Mouse (Mus musculus) heart, adult 2 months (tissue): Measurements from ENCODE around the gene Washc2. TPM values are rescaled to one million over a fixed set of nuclear protein-coding genes. Genes with fewer than 3 reads are reported as not detected.

Experiments
- DNase-seq, 2 experiments: peaks; one replicate each; pipeline ENCODE4 v3.0.0; 2021
- H3K27ac ChIP-seq: fragments of 200-600 bp; 2 replicates; pipeline ENCODE4 v1.8.1; 2022
- H3K27me3 ChIP-seq: fragments of 200-500 bp; 2 replicates; pipeline ENCODE4 v1.6.1; 2012; ENCODE audit warnings: mild to moderate bottlenecking, low read length, inconsistent platforms, mixed read lengths; ENCODE audit not compliant: control insufficient read depth, insufficient read depth
- H3K36me3 ChIP-seq: fragments of 200-500 bp; 2 replicates; pipeline ENCODE4 v1.6.1; 2012; ENCODE audit warnings: low read length, inconsistent platforms; ENCODE audit not compliant: control insufficient read depth, insufficient read depth
- H3K4me1 ChIP-seq: fragments of 200-500 bp; 2 replicates; pipeline ENCODE4 v1.6.1; 2011; ENCODE audit warnings: low read length; ENCODE audit not compliant: control insufficient read depth, insufficient read depth
- H3K4me3 ChIP-seq: fragments of 200-600 bp; 2 replicates; pipeline ENCODE4 v1.8.1; 2022
- H3K79me2 ChIP-seq: fragments of 200-500 bp; replicated peaks from 2 replicates; pipeline ENCODE4 v1.6.1; 2012; ENCODE audit warnings: mild to moderate bottlenecking, inconsistent platforms, low read length, moderate library complexity, mixed read lengths; ENCODE audit not compliant: control insufficient read depth, insufficient read depth
- H3K9ac ChIP-seq: fragments of 200-500 bp; 2 replicates; pipeline ENCODE4 v1.6.1; 2012; ENCODE audit warnings: low read depth, mild to moderate bottlenecking, control low read depth, inconsistent platforms, low read length, mixed read lengths
- CTCF ChIP-seq: fragments of 200-600 bp; IDR thresholded peaks from 2 replicates; pipeline ENCODE4 v1.8.1; 2022; ENCODE audit warnings: antibody characterized with exemption, mild to moderate bottlenecking, moderate library complexity
- EP300 ChIP-seq: fragments of 200-500 bp; IDR thresholded peaks from 2 replicates; pipeline ENCODE4 v1.6.1; 2011; ENCODE audit warnings: low read depth, low read length, control low read depth; ENCODE audit not compliant: insufficient read depth
- POLR2A ChIP-seq: fragments of 200-500 bp; IDR thresholded peaks from 2 replicates; pipeline ENCODE4 v1.6.1; 2011; ENCODE audit warnings: mild to moderate bottlenecking, low read depth, low read length, control low read depth; ENCODE audit not compliant: insufficient read depth
- WGBS: fragments of 180-500 bp; shearing (Covaris S2); methylation state at CpG from one replicate; pipeline ENCODE4 v1.1.7; 2018; 5-methylcytosine and 5-hydroxymethylcytosine counted together
- intact Hi-C: fragments of 180-260 bp; cut with DNase I; formaldehyde crosslinking; loops from one replicate; pipeline ENCODE4 v1.15.1; 2025
- polyA plus RNA-seq: library from polyadenylated mRNA; depleted of rRNA; stranded (reverse); fragments of >200 nt; gene quantifications from 2 replicates; pipeline ENCODE4 v1.2.3, GENCODE M21; 2012
- total RNA-seq, 2 experiments: library from RNA; stranded (reverse); gene quantifications; 2 replicates each; pipeline ENCODE4 v1.2.3; 2021

The Washc2 gene
- total and polyA plus RNA-seq, 3 experiments: 17.7 to 24.5 (median 18.1) TPM

- Histone ChIP-seq H3K27ac (peak overlapping the region; percentile 40), H3K79me2 (peaks cover 5% of the 10 kb centered on the region), H3K4me1 (peaks cover 2% of the 10 kb centered on the region), H3K36me3 (peaks cover 20% of the 10 kb centered on the region), H3K27me3 (no peaks in the 10 kb centered on the region), H3K9ac (no peak overlapping the region), H3K4me3 (no peak overlapping the region)
- WGBS: 26% methylated on average over 2 of the region's 2 CpGs
- TF ChIP-seq CTCF (no peak), EP300 (no peak), POLR2A (no peak)
- intact Hi-C loops: loop anchor here (5.0 kb wide), 1 partner anchor 49 kb away; no protein-coding TSS in a partner anchor
- DNase-seq: no peak
Observed at GRCm38 (mm10) chr6:116186485-116186884, 21.4 kb upstream of the Washc2 start.

DNA sequence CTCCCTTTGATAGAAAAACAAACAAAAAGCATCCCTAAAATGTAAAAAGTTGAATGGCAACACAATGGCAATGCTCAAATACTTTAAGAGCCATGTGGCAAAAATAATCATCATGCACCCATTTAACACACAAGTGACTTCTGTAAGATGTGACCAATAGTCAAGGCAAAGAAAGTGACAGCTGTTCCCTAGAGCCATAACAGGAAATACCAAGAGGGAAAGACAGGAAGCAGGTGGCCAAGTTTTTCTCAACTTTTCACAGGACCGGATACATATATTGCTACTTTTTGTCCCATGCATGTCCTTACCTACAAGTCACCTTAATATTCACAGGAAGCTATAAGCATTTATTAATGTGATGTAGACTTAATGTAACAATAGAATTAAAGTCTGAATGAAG lies 18.4 kb upstream of the Washc2 start:
- Histone ChIP-seq H3K79me2 (peaks cover 3% of the 10 kb centered on the region; the same call in 1 of the 2 replicates), H3K9ac (no peak overlapping the region), H3K27ac (peak overlapping the region; percentile 29; the same call in 1 of the 2 replicates), H3K4me3 (no peak overlapping the region), H3K4me1 (peaks cover 3% of the 10 kb centered on the region), H3K27me3 (no peaks in the 10 kb centered on the region), H3K36me3 (peaks cover 20% of the 10 kb centered on the region)
- intact Hi-C loops: loop anchor here (5.0 kb wide), 1 partner anchor 52 kb away; no protein-coding TSS in a partner anchor
- WGBS: 20% methylated on average over 1 of the region's 1 CpGs
- no peak for DNase-seq
- TF ChIP-seq EP300: no peak
- TF ChIP-seq CTCF: no peak
- TF ChIP-seq POLR2A: no peak

GRCm38 (mm10) chr6:116192809-116193311 lies 15.0 kb upstream of the Washc2 start:
- no peak for DNase-seq

DNA sequence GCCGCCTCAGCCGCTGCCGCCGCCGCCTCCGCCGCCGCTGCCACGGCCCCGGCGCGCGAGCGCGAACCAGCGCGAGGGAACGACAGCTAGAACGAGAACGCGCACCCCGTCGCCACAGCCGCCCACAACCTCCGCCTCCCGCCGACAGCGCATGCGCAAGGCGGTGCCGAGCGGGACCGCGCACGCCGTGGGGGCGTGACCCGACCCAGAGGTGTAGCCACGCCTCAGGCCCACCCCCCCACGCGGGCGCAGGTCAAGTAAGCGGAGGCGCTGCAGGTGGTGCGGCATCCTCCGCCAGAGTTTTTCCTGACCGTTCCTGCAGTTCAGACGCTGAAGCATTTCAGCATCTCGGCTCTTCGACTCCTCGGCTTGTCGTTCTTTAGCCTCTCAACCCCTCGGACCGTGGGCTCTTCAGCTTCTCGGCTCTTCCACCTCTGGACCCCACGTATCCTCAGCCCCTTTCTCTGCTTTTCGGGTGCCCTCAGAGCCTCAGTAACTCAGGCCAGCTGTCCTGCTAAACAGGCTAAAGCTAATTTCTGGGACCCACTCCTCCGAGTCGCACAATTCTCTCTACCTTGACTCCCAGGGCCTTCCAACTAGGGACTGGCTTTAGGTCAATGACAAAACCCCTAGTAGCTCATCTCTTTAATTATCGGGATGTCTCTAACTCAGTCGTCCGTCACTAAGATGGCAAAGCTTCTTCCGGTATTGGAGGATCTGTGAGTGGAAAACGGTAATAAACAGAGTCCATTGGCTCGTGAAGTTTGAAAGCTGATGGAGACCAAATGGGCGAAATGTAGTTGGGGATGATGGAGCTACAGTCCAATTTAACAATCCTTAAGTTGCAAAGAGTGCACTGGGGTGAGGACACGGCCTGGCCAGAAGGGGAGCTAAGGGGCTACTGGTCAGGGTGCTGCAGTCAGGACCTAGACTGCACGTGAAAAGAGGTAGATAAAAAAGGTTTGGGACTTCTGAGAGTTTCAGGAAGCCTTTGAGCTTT lies 14.1 kb upstream of the Washc2 start, which contains the start of gene Tmcc1:
Gene Tmcc1 (minus strand): TSS at position 93 of the 1,000 bp plus-strand sequence.
- Histone ChIP-seq H3K27ac (peak within 1 kb of the TSS; percentile 90), H3K27me3 (no peaks in the 10 kb centered on the region), H3K79me2 (peaks cover 3% of the 10 kb centered on the region; the same call in 1 of the 2 replicates), H3K9ac (peak within 1 kb of the TSS; percentile 83), H3K4me1 (peaks cover 3% of the 10 kb centered on the region), H3K4me3 (peak within 1 kb of the TSS; percentile 87), H3K36me3 (peaks cover 10% of the 10 kb centered on the region)
- intact Hi-C loops: loop anchor here (2.0 to 5.0 kb wide), 2 partner anchors 13 to 516 kb away; partner anchors contain the start of gene Raf1
- TF ChIP-seq EP300 (no peak), POLR2A (peak; percentile 50; the same call in 1 of the 2 replicates), CTCF (peak; percentile 10; the same call in 1 of the 2 replicates)
- peak; percentile 99 to 100 for DNase-seq
- WGBS: 5% methylated on average over 58 of the region's 68 CpGs

More at GRCm38 (mm10) chr6:116192809-116193311, 15.0 kb upstream of the Washc2 start:
- peak overlapping the region; percentile 87 for H3K4me3 ChIP-seq
- 1% methylated on average over 51 of the region's 51 CpGs for WGBS
- peak overlapping the region; percentile 83 for H3K9ac ChIP-seq
- peaks cover 3% of the 10 kb centered on the region for H3K4me1 ChIP-seq
- H3K79me2 ChIP-seq: peaks cover 3% of the 10 kb centered on the region; the same call in 1 of the 2 replicates
- intact Hi-C loops: loop anchor here (2.0 to 5.0 kb wide), 2 partner anchors 14 to 516 kb away; partner anchors contain the start of gene Raf1
- H3K27ac ChIP-seq: peak overlapping the region; percentile 90
- peaks cover 10% of the 10 kb centered on the region for H3K36me3 ChIP-seq
- TF ChIP-seq CTCF (no peak), EP300 (no peak), POLR2A (no peak)
- no peaks in the 10 kb centered on the region for H3K27me3 ChIP-seq

- no peak overlapping the region for H3K27ac ChIP-seq
- H3K79me2 ChIP-seq: no peaks in the 10 kb centered on the region
- no peak overlapping the region for H3K9ac ChIP-seq
- 62% methylated on average over 8 of the region's 8 CpGs for WGBS
- no peak for DNase-seq
- intact Hi-C loops: no loop called here
- 0 out of 2 replicates have a peak, but pooled peaks cover 2% of the 10 kb centered on the region for H3K27me3 ChIP-seq
- no peak overlapping the region for H3K4me3 ChIP-seq
- no peak for TF ChIP-seq EP300
- no peak for TF ChIP-seq CTCF
- TF ChIP-seq POLR2A: no peak
- peaks cover 3% of the 10 kb centered on the region; the same call in 1 of the 2 replicates for H3K4me1 ChIP-seq
- peaks cover 3% of the 10 kb centered on the region for H3K36me3 ChIP-seq
Observed at GRCm38 (mm10) chr6:116195811-116196210, 12.0 kb upstream of the Washc2 start.
